Mouse (Mus musculus) frontal cortex, adult (tissue): ENCODE data around the gene 2200002J24Rik.

Experiments used
- ATAC-seq: cut with Nextera tagmentation; 2 replicates; pipeline ENCODE4 v1.9.2; 2017; ENCODE audit warnings: mild to moderate bottlenecking, moderate library complexity, mixed read lengths; ENCODE audit not compliant: low TSS enrichment

2200002J24Rik gene

DNA sequence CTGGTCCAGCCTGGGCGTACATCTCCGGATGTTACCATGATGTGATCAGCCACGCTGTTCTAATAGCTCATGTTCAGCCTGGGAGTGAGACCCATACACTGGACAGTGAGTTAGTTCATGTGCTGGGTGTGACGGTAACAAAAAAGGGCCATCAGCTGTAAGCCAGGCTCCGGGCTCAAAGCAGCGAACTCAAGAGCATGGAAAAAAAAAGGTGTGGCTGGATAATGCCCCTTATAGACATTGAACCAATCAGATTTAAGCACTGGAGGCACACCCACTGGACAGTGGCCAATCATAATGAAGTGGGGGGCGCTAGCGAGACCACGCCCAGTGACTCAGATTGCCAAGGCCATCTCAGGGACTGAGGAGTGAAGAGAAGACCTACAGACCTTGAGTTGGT, at the start of gene 2200002J24Rik:
TSS of gene 2200002J24Rik (plus strand) at position 338 of the 400 bp plus-strand sequence.
- no peak for ATAC-seq

GRCm38 (mm10) chr7:30649591-30650540, 48.9 kb upstream of the 2200002J24Rik start, which contains the start of gene Rbm42:
Gene Rbm42, minus strand, starts transcription at chr7:30650317.
- peak; percentile 100 for ATAC-seq

DNA sequence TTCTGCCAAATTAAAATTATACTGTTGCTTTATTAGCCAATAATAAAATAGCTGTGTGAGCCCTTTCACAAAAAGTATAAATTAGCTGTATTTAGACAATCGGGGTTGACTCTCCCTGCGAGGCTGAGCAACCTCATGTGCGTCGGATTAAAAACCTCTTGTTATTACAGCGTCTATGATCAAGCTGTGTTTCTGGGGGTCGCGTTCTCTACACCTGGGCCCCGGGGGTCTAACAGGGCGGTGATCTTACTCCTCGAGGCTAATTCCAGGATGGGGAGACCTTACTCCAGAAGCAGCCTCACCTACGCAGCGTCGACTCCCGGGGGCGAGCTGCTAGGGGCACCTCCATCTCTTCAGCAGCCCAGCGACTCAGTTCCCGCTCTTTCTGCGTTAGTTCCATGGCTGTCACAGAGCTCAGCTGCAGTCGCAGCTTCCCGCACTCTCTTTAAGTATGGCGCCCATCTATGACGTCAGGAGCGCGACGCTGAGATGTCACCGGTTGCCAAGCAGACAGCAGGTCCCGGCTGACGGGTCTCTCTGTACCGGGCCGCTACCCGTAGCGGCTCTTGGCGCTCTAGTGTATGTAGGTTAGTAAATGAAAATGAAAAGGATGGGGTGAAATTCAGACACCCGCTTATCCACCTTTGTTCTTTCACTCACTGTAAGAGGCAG, 34.1 kb upstream of the 2200002J24Rik start, which contains the start of gene Haus5:
TSS of gene Haus5 (minus strand) at position 466 of the 672 bp plus-strand sequence.
- ATAC-seq, result peak; percentile 90

GRCm38 (mm10) chr7:30665321-30665720, 33.4 kb upstream of the 2200002J24Rik start:
- no peak; the same call in 1 of the 2 replicates for ATAC-seq

DNA sequence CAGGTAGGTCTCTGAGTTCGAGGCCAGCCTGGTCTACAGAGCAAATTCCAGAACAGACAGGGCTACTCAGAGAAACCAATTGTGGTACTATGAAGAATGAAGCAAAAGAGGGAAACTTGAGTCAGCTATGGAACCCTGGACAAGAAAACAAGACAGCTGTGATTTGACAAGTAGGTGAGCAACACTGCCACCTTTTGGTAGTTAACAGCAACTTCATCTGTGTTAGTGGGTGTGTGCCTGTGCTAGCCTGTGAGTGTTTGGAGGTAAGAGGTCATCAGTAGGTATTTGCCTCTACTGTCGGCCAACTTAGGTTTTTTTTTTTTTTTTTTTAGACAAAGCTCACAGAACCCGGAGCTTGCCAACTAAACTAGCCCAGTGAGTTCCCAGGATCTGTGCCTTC, 29.5 kb upstream of the 2200002J24Rik start:
- no peak for ATAC-seq

DNA sequence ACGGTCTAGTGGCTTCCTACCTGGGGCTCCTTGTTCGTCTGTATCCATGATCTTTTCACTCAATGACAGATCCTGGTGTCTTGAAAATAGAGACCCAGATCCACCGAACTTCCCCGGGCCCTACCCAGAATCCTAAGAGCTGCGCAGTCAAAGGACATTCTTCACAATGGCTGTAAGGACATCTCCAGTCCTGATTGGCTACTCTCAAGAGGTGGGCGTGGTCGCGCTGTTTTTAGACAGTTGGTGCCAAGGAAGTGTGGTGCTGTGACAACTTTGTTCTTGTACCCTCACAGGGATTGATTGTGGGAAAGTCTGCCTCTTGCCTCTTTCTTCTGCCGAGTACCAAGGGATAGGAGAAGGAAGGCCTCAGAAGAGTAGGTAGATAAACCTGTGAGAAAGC, 27.2 kb upstream of the 2200002J24Rik start, which contains the start of gene Pmis2:
TSS of gene Pmis2 (minus strand) at position 126 of the 400 bp plus-strand sequence.
- ATAC-seq, result no peak

GRCm38 (mm10) chr7:30678263-30678975, 20.3 kb upstream of the 2200002J24Rik start:
- ATAC-seq, result no peak

DNA sequence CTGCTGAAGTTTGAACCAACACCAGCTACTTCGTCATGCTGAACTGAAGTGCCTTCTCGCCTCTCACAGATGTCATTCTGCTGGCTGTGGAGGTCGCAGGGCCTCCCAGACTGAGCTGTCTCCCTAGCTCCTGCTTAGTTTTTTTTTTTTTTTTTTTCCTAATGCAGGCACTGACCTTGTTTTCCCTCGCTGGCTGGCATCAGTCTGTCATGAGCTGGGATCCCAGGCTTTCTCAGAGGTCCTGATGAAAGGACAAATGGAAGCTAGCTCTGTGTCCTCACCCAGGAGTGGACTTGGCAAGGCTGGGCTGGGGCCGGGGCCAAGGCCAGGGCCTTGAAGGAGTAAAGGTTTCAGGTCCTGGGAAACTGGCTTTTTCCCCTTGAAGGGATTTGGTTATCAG, 16.8 kb upstream of the 2200002J24Rik start:
- no peak for ATAC-seq

- ATAC-seq, result no peak
Observed at GRCm38 (mm10) chr7:30683425-30683824, 15.3 kb upstream of the 2200002J24Rik start.

DNA sequence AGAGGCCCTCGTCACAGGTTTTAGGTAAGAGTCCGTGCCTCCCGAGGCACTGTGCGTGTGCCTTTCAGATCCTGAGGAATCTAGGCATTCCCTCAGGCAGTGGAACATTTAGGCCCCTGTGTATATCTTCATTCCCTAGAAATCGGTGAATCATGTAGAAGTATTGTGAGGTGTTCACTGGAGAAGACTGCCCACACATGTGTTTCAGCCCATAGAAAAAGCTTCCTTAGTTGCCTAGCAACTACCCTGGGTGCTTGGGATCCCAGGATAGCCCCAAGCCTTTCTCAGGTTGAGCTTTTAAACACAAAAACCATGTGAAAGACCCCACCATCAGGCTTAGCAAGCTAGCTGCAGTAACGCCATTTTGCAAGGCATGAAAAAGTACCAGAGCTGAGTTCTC, 10.4 kb upstream of the 2200002J24Rik start:
- ATAC-seq, result peak; percentile 52; the same call in 1 of the 2 replicates

DNA sequence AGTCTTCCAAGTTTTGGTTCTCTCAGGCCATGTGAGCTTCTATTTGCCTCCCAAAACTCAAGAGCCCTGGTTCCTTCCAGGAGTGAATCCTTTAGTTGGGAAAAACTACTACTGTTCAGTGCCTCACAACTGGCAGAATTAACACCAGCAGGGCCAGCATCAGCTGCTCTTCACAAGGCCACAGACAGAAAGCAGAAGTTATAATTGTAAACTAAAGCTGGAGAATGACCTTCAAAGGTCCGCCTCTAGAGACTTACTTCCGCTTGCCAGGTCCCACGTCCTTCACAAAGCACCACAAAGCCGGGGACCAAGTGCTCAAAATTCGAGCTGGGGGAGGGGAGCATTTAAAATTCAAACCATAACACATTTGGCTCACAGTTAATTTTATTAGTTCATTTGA, 625 bp upstream of the 2200002J24Rik start:
- no peak for ATAC-seq

GRCm38 (mm10) chr7:30706214-30706882, 7.6 kb downstream of the 2200002J24Rik start:
- ATAC-seq, result no peak

DNA sequence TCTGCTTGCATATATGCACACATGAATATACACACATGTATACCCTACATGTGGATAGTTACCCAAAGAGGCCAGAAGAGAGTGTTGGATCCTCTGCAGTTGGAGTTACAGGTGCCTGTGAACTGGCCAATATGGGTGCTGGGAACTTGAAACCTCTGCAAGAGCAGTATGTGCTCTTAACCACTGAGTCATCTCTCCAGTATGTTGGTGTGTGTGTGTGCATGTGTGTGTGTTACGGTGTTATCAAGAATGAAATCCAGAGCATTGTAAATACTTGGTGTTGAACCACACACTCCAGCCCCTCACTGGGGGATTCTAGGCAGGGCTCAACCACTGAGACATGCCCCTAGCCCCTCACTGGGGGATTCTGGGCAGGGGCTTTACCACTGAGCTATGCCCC, 8.7 kb downstream of the 2200002J24Rik start:
- no peak for ATAC-seq

DNA sequence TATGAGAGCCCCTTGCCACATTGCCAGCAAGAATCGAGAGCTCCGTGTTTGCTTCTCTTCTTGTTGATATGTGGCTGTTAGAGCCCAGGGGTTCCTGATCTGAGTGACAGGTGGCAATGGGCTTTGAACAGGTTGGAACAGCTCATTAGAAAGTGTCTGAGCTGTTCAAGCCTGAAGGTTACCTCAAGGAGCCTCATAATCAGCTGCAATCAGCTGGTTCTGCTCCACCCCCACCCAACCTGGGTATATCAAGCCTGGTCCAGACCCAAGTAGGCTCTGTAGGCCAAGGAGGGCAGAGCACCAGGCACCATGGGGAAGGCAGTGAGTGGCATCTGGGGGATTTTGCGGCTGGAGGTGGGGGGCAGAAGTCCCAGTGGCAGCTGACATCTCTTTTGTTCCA, 13.2 kb downstream of the 2200002J24Rik start, which contains the start of gene Atp4a:
TSS of gene Atp4a (plus strand) at position 268 of the 400 bp plus-strand sequence.
- no peak for ATAC-seq

DNA sequence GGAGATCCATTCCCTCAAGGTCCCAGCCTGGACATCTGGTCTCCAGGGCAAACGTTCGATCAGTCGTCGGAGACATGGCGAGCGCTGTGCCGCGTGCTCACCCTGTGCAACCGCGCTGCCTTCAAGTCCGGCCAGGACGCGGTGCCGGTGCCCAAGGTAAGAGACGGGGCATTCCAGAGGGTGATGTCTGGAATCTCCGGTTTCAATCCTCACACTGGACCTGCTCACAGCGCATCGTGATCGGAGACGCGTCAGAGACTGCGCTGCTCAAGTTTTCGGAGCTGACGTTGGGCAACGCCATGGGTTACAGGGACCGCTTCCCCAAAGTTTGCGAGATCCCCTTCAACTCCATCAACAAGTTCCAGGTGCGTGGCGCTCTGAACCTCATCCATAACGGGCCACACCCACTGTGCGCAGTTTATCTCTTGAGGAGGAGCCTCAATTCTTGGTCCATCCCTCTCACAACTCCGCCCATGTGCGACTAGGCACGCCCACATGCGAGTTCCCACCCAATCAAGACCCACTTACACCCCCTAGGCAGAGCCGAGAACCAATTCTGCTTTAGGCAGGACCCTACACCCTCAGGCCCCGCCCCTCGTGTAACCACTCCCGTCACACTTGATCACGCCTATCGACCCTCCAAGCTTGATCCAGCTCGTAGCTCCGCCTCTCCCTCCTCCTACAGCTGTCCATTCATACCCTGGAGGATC, 18.4 kb downstream of the 2200002J24Rik start:
- ATAC-seq, result peak; percentile 34; the same call in 1 of the 2 replicates

GRCm38 (mm10) chr7:30717716-30718046, 19.0 kb downstream of the 2200002J24Rik start:
- ATAC-seq, result no peak

- ATAC-seq, result no peak
Observed at GRCm38 (mm10) chr7:30719669-30720068, 20.9 kb downstream of the 2200002J24Rik start.

- no peak for ATAC-seq
Observed at GRCm38 (mm10) chr7:30721286-30721685, 22.6 kb downstream of the 2200002J24Rik start.

GRCm38 (mm10) chr7:30723274-30723953, 24.7 kb downstream of the 2200002J24Rik start:
- ATAC-seq, result no peak

DNA sequence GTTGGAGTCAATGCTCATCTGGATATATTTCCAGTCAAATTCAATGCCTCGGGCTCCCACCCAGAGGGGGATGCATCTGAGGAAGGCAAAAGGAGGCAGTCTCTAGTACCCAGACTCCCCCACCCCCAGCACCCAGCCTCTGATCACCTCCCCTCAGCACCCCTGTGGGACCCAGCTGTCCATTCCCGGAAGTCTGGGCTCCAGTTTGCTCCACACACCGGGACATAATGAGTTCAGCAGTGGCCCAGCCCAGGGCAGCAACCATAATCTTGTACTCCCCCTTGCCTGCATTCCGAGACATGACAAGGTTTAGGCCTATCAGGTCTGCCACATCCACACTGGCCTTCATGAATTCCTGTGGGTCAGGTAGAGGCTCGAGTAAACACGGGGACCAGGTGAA, 29.5 kb downstream of the 2200002J24Rik start:
- no peak for ATAC-seq
